Mouse (Mus musculus): Measurements from ENCODE around the gene Utp6.

Utp6 gene

GRCm38 (mm10) chr11:79961346-79962124 lies 655 bp downstream of the Utp6 start:
- no peak for DNase-seq (ENCODE audit: low spot score in 2 of 2)

GRCm38 (mm10) chr11:79947265-79947664 lies 14.9 kb downstream of the Utp6 start:
- no peak for DNase-seq (ENCODE audit: low spot score in 2 of 2)

GRCm38 (mm10) chr11:79943601-79944000 lies 18.6 kb downstream of the Utp6 start:
- no peak for DNase-seq (ENCODE audit: low spot score in 2 of 2)

- no peak for DNase-seq (ENCODE audit: low spot score in 2 of 2)
These were observed 19.1 kb downstream of the Utp6 start for GRCm38 (mm10) chr11:79943136-79943535.

- DNase-seq (ENCODE audit: low spot score in 2 of 2) = no peak
These were observed 26.4 kb downstream of the Utp6 start for GRCm38 (mm10) chr11:79935766-79936165.

- no peak for DNase-seq (ENCODE audit: low spot score in 2 of 2)
These were observed 39.4 kb downstream of the Utp6 start for GRCm38 (mm10) chr11:79922766-79923165.

GRCm38 (mm10) chr11:79922157-79922556 lies 40.0 kb downstream of the Utp6 start:
- no peak for DNase-seq (ENCODE audit: low spot score in 2 of 2)

- DNase-seq (ENCODE audit: low spot score in 2 of 2) = no peak
These were observed 41.6 kb downstream of the Utp6 start for GRCm38 (mm10) chr11:79920505-79921025.

- DNase-seq (ENCODE audit: low spot score in 2 of 2) = peak; percentile 54 to 79
These were observed 42.3 kb downstream of the Utp6 start for GRCm38 (mm10) chr11:79919685-79920504.

- no peak for DNase-seq (ENCODE audit: low spot score in 2 of 2)
These were observed 46.4 kb downstream of the Utp6 start for GRCm38 (mm10) chr11:79915696-79916349.

- peak in 1 of 2 experiments; percentile 6 for DNase-seq (ENCODE audit: low spot score in 2 of 2)
These were observed 53.3 kb downstream of the Utp6 start for GRCm38 (mm10) chr11:79908600-79909483.

- no peak for DNase-seq (ENCODE audit: low spot score in 2 of 2)
These were observed 55.3 kb downstream of the Utp6 start for GRCm38 (mm10) chr11:79906920-79907319.

- DNase-seq (ENCODE audit: low spot score in 2 of 2) = no peak
These were observed 59.2 kb downstream of the Utp6 start for GRCm38 (mm10) chr11:79902881-79903481.

GRCm38 (mm10) chr11:79901146-79901545 lies 61.0 kb downstream of the Utp6 start:
- no peak for DNase-seq (ENCODE audit: low spot score in 2 of 2)

GRCm38 (mm10) chr11:79892259-79892658 lies 69.9 kb downstream of the Utp6 start:
- no peak for DNase-seq (ENCODE audit: low spot score in 2 of 2)

GRCm38 (mm10) chr11:79890822-79891221 lies 71.4 kb downstream of the Utp6 start:
- DNase-seq (ENCODE audit: low spot score in 2 of 2) = no peak

- no peak for DNase-seq (ENCODE audit: low spot score in 2 of 2)
These were observed 75.2 kb downstream of the Utp6 start for GRCm38 (mm10) chr11:79886961-79887360.

GRCm38 (mm10) chr11:79886395-79886794 lies 75.8 kb downstream of the Utp6 start:
- no peak for DNase-seq (ENCODE audit: low spot score in 2 of 2)

- no peak for DNase-seq (ENCODE audit: low spot score in 2 of 2)
These were observed 76.3 kb downstream of the Utp6 start for GRCm38 (mm10) chr11:79885713-79886393.

GRCm38 (mm10) chr11:79884784-79885183 lies 77.4 kb downstream of the Utp6 start:
- DNase-seq (ENCODE audit: low spot score in 2 of 2) = no peak
